12 mouse cellular contexts compared by ENCODE assay signal in genomic region chr4:12452086-12452485, GRCm38 (mm10).
"Had no signal": no experiment of that assay in that cellular context is flagged by ENCODE, and none has a peak within 500 bp of the region (broad histone marks: within the 10 kb centered on the region; RNA-seq: fewer than 3 reads in every experiment).

No protein-coding gene starts in this region.

- DNase-seq: kidney, adult 18-20 months; kidney, adult 9 months; kidney, postnatal 14 days; kidney, postnatal 4 days; left cerebral cortex, postnatal 4 days; liver, postnatal 0 days; lung, embryonic 14.5 days; thymus, adult 2 months; thymus, postnatal 25 days had no signal

- ATAC-seq: intestine, embryonic 16.5 days; liver, postnatal 0 days; lung, postnatal 0 days; midbrain, embryonic 15.5 days had no signal
